Mouse (Mus musculus) myocyte (in vitro differentiated cells): ENCODE results near the gene Gnb3.

ENCODE experiments used
- CEBPB ChIP-seq: IDR thresholded peaks from 2 replicates; pipeline ENCODE4 v1.6.1; 2011; ENCODE audit warnings: mild to moderate bottlenecking, moderate library complexity; ENCODE audit not compliant: poor library complexity, insufficient read depth, severe bottlenecking
- E2F4 ChIP-seq: IDR thresholded peaks from one replicate; pipeline ENCODE4 v1.6.1; 2011; ENCODE audit warnings: mild to moderate bottlenecking, control low read depth, moderate library complexity; ENCODE audit not compliant: insufficient read depth
- MAX ChIP-seq: IDR thresholded peaks from one replicate; pipeline ENCODE4 v1.6.1; 2011; ENCODE audit warnings: low read depth, mild to moderate bottlenecking, control low read depth
- MYOD1 ChIP-seq, 3 experiments: IDR thresholded peaks; one replicate each; pipeline ENCODE4 v1.6.1; 2011; ENCODE audit warnings: control low read depth in 2 of 3, low read depth in 2 of 3, mild to moderate bottlenecking in 2 of 3, moderate library complexity in 1 of 3; ENCODE audit not compliant: insufficient read length in 2 of 3, control insufficient read depth in 1 of 3
- MYOG ChIP-seq, 3 experiments: IDR thresholded peaks; one replicate each; pipeline ENCODE4 v1.6.1; 2011; ENCODE audit warnings: control low read depth in 2 of 3, low read depth in 2 of 3, mild to moderate bottlenecking in 2 of 3; ENCODE audit not compliant: insufficient read length in 2 of 3, control insufficient read depth in 1 of 3, insufficient read depth in 1 of 3
- POLR2A ChIP-seq: IDR thresholded peaks from one replicate; pipeline ENCODE4 v1.6.1; 2011; ENCODE audit warnings: low read depth, mild to moderate bottlenecking, control low read depth, moderate library complexity; ENCODE audit not compliant: insufficient read length
- POLR2AphosphoS2 ChIP-seq: IDR thresholded peaks from one replicate; pipeline ENCODE4 v1.6.1; 2011; ENCODE audit warnings: low read depth, control low read depth; ENCODE audit not compliant: insufficient read length
- REST ChIP-seq: IDR thresholded peaks from one replicate; pipeline ENCODE4 v1.6.1; 2011; ENCODE audit warnings: mild to moderate bottlenecking, control low read depth, moderate library complexity; ENCODE audit not compliant: insufficient read depth, insufficient read length
- SRF ChIP-seq: IDR thresholded peaks from one replicate; pipeline ENCODE4 v1.6.1; 2011; ENCODE audit warnings: low read depth; ENCODE audit not compliant: control insufficient read depth, insufficient read length
- TCF12 ChIP-seq: IDR thresholded peaks from one replicate; pipeline ENCODE4 v1.6.1; 2011; ENCODE audit warnings: mild to moderate bottlenecking, control low read depth; ENCODE audit not compliant: poor library complexity, insufficient read depth, severe bottlenecking
- TCF3 ChIP-seq: IDR thresholded peaks from one replicate; pipeline ENCODE4 v1.6.1; 2011; ENCODE audit warnings: low read depth, control low read depth; ENCODE audit not compliant: insufficient read length
- USF1 ChIP-seq: IDR thresholded peaks from one replicate; pipeline ENCODE4 v1.6.1; 2011; ENCODE audit warnings: low read depth, mild to moderate bottlenecking, control low read depth, moderate library complexity

DNA sequence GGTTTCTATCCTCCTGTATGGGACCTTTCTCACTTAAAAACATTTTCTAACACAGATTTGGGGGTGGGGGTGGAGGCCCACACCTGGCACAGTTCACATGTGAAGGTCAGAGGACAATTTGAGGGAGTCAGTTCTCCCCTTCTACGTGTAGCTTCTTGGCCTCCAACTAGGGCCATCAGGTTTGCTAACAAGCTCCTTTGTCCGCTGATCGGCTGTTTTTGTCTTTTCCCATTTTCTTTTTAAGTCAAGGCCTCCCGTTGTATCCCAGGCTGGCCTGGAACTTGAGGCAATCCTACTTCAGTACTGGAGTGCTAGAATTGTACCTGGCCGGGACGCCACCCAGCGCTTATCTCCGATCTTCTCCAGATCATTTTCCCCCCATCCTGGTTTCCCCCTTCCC lies 8.4 kb downstream of the Gnb3 start:
- TF ChIP-seq TCF12, result no peak
- no peak for TF ChIP-seq E2F4
- TF ChIP-seq POLR2AphosphoS2, result no peak
- TF ChIP-seq POLR2A, result no peak
- TF ChIP-seq USF1, result no peak
- TF ChIP-seq MAX, result no peak
- no peak for TF ChIP-seq SRF
- TF ChIP-seq TCF3, result no peak
- no peak for TF ChIP-seq CEBPB
- TF ChIP-seq REST, result no peak
- TF ChIP-seq MYOD1 (IDR thresholded peaks at IDR 0.05; ENCODE audit: control insufficient read depth in 1 of 3, insufficient read length in 2 of 3, low read depth in 2 of 3), result no peak
- no peak for TF ChIP-seq MYOG (IDR thresholded peaks at IDR 0.05; ENCODE audit: control insufficient read depth in 1 of 3, insufficient read depth in 1 of 3, insufficient read length in 2 of 3, low read depth in 2 of 3)
